Mouse (Mus musculus) splenic B cell, adult 2 months (primary cell): Measurements from ENCODE around the gene Vil1.
A peak's percentile ranks its signal among the peaks of the same experiment; 100 is the strongest.
"Not testable (repeated sequence)": the region's sequence is repeated elsewhere in the genome, so short reads cannot be mapped to it uniquely, and the experiment has no call there.

Experiments used
- DNase-seq: peaks from one replicate; pipeline ENCODE4 v3.0.0-alpha.2; 2011; ENCODE audit warnings: low read depth, low spot score
- H3K27me3 ChIP-seq: 2 replicates; pipeline ENCODE4 v1.6.1; 2012; ENCODE audit warnings: mild to moderate bottlenecking, low read length, moderate library complexity, mixed read lengths; ENCODE audit not compliant: control insufficient read depth, poor library complexity, insufficient read depth, severe bottlenecking
- H3K36me3 ChIP-seq: 2 replicates; pipeline ENCODE4 v1.6.1; 2012; ENCODE audit warnings: mild to moderate bottlenecking, low read length, moderate library complexity, mixed read lengths; ENCODE audit not compliant: control insufficient read depth, poor library complexity, insufficient read depth, severe bottlenecking

Vil1 gene

GRCm38 (mm10) chr1:74393010-74393409 is 16.2 kb upstream of the Vil1 start:
- DNase-seq = no peak
- Histone ChIP-seq H3K36me3 (peaks cover 4% of the 10 kb centered on the region; the same call in 1 of the 2 replicates), H3K27me3 (no peaks in the 10 kb centered on the region)

- DNase-seq = no peak
- Histone ChIP-seq H3K36me3 (peaks cover 4% of the 10 kb centered on the region; the same call in 1 of the 2 replicates), H3K27me3 (no peaks in the 10 kb centered on the region)
Observed at GRCm38 (mm10) chr1:74393697-74394096, 15.5 kb upstream of the Vil1 start.

DNA sequence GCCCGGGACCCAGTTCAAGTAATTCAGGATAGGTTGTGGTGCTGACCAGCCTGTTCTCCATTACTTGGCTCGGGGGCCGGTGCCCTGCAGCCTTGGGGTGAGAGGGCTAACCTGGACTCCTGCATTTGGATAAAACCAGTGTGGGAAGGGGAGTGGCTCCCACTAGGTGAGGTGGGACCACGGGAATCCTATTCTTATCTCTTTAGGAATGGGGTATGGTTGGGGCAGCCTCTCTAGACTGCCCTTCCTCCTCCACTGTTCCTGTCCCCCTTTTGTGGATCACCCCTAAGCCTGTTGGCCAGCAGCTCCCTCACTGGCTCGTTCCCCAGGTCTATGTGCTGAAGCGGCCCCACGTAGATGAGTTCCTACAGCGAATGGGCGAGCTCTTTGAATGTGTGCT is 14.9 kb upstream of the Vil1 start:
- no peaks in the 10 kb centered on the region for H3K27me3 ChIP-seq
- peaks cover 4% of the 10 kb centered on the region; the same call in 1 of the 2 replicates for H3K36me3 ChIP-seq
- DNase-seq = no peak

DNA sequence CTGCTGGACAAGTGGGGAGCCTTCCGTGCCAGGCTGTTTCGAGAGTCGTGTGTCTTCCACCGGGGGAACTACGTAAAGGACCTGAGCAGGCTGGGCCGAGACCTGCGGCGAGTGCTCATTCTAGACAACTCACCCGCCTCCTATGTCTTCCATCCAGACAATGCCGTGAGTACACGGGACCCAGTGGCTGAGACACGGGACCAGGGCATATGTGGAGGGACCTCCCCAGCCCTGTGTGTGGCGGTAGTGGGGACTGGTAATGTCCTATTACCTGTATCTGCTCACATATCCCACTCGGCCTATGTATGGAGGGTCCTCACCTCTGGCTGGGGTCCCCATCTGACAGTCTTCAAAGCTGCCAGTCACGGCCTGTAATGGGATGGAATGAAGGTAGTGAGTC is 14.3 kb upstream of the Vil1 start:
- no peak for DNase-seq
- no peaks in the 10 kb centered on the region for H3K27me3 ChIP-seq
- H3K36me3 ChIP-seq = peaks cover 4% of the 10 kb centered on the region; the same call in 1 of the 2 replicates

DNA sequence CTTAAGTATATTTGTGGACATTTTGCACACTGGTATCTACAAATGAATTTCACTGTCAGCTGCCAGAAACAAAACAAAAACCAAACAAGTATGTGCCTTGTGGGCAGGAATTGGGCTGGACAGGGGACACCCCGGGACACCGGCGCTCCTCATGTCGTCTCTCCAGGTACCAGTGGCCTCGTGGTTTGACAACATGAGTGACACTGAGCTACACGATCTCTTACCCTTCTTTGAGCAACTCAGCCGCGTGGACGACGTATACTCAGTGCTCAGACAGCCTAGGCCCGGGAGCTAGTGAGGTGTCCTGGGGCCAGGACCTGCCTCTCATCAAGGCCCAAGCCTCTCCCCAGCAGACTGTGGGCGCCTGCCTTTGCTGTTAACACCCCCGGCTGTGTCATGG is 13.9 kb upstream of the Vil1 start:
- DNase-seq = no peak

GRCm38 (mm10) chr1:74396456-74397222 is 12.5 kb upstream of the Vil1 start:
- DNase-seq, H3K36me3 ChIP-seq, H3K27me3 ChIP-seq: not testable (repeated sequence)

More for the DNA sequence above, 13.9 kb upstream of the Vil1 start:
- H3K27me3 ChIP-seq = no peaks in the 10 kb centered on the region
- peaks cover 4% of the 10 kb centered on the region; the same call in 1 of the 2 replicates for H3K36me3 ChIP-seq

- Histone ChIP-seq H3K27me3 (no peaks in the 10 kb centered on the region), H3K36me3 (peaks cover 4% of the 10 kb centered on the region; the same call in 1 of the 2 replicates)
- peak; percentile 94 for DNase-seq
Observed at GRCm38 (mm10) chr1:74397268-74397918, 11.8 kb upstream of the Vil1 start.

GRCm38 (mm10) chr1:74397919-74398451 is 11.2 kb upstream of the Vil1 start:
- peak; percentile 89 for DNase-seq
- H3K27me3 ChIP-seq = no peaks in the 10 kb centered on the region
- H3K36me3 ChIP-seq = peaks cover 4% of the 10 kb centered on the region; the same call in 1 of the 2 replicates

GRCm38 (mm10) chr1:74400531-74400930 is 8.6 kb upstream of the Vil1 start:
- Histone ChIP-seq H3K27me3 (no peaks in the 10 kb centered on the region), H3K36me3 (no peaks in the 10 kb centered on the region)
- DNase-seq = no peak

- DNase-seq = no peak
- Histone ChIP-seq H3K36me3 (no peaks in the 10 kb centered on the region), H3K27me3 (no peaks in the 10 kb centered on the region)
Observed at GRCm38 (mm10) chr1:74401015-74401702, 8.0 kb upstream of the Vil1 start.

- H3K27me3 ChIP-seq = no peaks in the 10 kb centered on the region
- no peak for DNase-seq
- no peaks in the 10 kb centered on the region for H3K36me3 ChIP-seq
Observed at GRCm38 (mm10) chr1:74404206-74404605, 5.0 kb upstream of the Vil1 start.

DNA sequence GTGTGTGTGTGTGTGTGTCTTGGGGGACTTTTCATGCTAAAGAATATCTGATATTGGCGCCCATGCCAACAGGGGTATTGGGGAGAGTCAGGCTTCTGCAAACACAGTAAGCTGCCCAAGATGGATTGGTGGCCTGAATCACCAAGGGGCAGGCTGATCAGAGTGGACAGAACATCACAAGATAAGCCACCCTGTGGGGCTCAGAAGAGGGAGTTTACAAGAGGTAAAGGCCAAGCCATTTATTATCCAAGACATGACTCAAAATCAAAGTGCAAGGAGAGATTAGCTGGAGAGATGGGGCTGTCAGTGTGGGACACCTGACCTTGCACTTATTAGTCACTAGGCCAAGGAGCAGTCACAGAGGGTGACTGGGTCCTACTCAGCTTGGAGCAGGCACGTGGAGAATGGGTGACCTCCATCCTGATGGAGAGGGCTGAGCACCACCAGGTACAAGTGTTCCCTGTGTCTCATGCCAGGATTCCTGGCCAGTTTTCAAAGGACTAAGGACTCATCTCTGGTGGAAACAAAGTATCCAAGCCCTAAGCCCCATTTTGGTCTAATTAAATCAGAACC is 2.7 kb downstream of the Vil1 start:
- Histone ChIP-seq H3K36me3 (no peaks in the 10 kb centered on the region), H3K27me3 (no peaks in the 10 kb centered on the region)
- no peak for DNase-seq

- DNase-seq = no peak
- Histone ChIP-seq H3K36me3 (no peaks in the 10 kb centered on the region), H3K27me3 (no peaks in the 10 kb centered on the region)
Observed at GRCm38 (mm10) chr1:74412711-74413110, 3.5 kb downstream of the Vil1 start.

DNA sequence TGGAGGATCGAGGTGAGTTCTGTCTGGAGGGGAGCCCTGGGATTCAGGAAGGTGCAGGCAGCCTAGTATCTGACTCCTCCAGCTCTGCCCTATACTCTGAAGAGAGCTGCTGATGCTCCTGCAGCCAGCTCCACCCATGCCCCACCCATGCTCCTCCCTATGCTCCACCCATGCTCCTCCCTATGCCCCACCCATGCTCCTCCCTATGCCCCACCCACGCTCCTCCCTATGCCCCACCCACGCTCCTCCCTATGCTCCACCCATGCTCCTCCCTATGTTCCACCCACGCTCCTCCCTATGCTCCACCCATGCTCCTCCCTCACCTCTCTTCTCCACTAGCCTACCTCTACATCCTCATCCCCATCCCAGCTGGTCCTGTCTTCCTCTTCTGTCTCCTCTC is 6.0 kb downstream of the Vil1 start:
- H3K36me3 ChIP-seq = no peaks in the 10 kb centered on the region
- peak; percentile 48 for DNase-seq

More for the DNA sequence above, 6.0 kb downstream of the Vil1 start:
- H3K27me3 ChIP-seq = no peaks in the 10 kb centered on the region
